Mouse (Mus musculus): Measurements from ENCODE around the gene Tagln2. TPM values are rescaled to one million over a fixed set of nuclear protein-coding genes. Genes with fewer than 3 reads are reported as not detected.

The Tagln2 gene
- polyA plus RNA-seq, 1 experiment from 2014 or later = 121 TPM

DNA sequence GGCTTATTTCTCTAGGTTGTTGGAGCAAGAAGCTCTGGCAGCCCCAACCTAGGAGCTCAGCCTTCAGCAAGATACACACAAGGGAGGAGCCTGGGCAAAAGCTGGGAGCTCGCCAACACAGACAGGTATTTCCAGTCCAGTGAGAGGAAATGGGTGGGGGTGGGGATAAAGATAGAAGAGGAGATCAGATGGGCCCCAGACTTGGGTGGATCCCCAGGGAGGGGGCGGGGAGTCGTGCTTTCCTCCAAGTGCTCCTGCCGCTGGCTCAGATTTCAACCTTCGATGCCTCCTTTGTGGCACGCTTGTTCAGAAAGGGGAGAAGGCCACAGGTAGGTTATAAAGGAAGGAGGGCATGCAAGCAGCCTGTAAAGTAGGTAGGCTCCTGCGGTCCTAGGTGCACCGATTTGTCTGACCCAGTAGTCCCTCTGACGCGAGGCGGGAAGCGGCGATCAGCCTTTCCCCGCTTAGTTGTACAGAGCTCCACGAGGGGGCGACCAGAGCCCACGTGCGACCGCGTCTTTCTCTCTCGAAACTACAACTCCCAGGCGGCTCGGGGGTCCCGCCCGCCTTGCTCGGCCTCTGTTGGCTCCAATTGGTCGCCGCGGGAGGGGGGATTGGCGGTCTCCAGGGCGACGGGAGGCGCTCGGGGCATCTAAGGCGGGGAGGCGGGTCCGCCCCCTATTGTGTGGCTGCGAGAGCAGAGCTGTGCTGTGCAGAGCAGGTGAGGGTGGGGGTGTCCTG, 18.1 kb upstream of the Tagln2 start, which contains the start of gene Igsf9:
TSS of gene Igsf9 (plus strand) at position 249 of the 741 bp plus-strand sequence.
- H3K4me2 ChIP-seq = peak within 1 kb of the TSS; percentile 62
- H3K4me3 ChIP-seq (replicated peaks) = peak within 1 kb of the TSS; percentile 44
- 1% methylated on average over 38 of the region's 38 CpGs for WGBS (ENCODE audit: insufficient replicate concordance)
- H3K27ac ChIP-seq (replicated peaks) = no peak within 1 kb of the TSS; the same call in 1 of the 2 replicates
- H3K9me3 ChIP-seq (replicated peaks) = no peaks in the 10 kb centered on the region
- H3K4me1 ChIP-seq (replicated peaks) = peaks cover 22% of the 10 kb centered on the region
- no peak within 1 kb of the TSS for H3K9ac ChIP-seq
- no peaks in the 10 kb centered on the region for H3K36me3 ChIP-seq (replicated peaks)
- peak; percentile 79 for ATAC-seq (ENCODE audit: insufficient read depth)
- H3K27me3 ChIP-seq = peaks cover 32% of the 10 kb centered on the region

GRCm38 (mm10) chr1:172482518-172483360, 17.1 kb upstream of the Tagln2 start:
- Histone ChIP-seq H3K9me3 (replicated peaks) (no peaks in the 10 kb centered on the region), H3K4me1 (replicated peaks) (peaks cover 22% of the 10 kb centered on the region), H3K27me3 (peaks cover 32% of the 10 kb centered on the region), H3K4me3 (replicated peaks) (peak overlapping the region; percentile 44), H3K9ac (no peak overlapping the region), H3K27ac (replicated peaks) (no peak overlapping the region), H3K36me3 (replicated peaks) (no peaks in the 10 kb centered on the region), H3K4me2 (peak overlapping the region; percentile 62)
- 20% methylated on average over 12 of the region's 12 CpGs for WGBS (ENCODE audit: insufficient replicate concordance)
- ATAC-seq (ENCODE audit: insufficient read depth) = no peak

GRCm38 (mm10) chr1:172483361-172483660, 16.5 kb upstream of the Tagln2 start:
- no peak overlapping the region for H3K4me2 ChIP-seq
- H3K4me1 ChIP-seq (replicated peaks) = peaks cover 22% of the 10 kb centered on the region
- H3K4me3 ChIP-seq (replicated peaks) = no peak overlapping the region
- H3K9me3 ChIP-seq (replicated peaks) = no peaks in the 10 kb centered on the region
- 40% methylated on average over 4 of the region's 4 CpGs for WGBS (ENCODE audit: insufficient replicate concordance)
- H3K36me3 ChIP-seq (replicated peaks) = no peaks in the 10 kb centered on the region
- no peak for ATAC-seq (ENCODE audit: insufficient read depth)
- H3K27me3 ChIP-seq = peaks cover 32% of the 10 kb centered on the region
- no peak overlapping the region for H3K9ac ChIP-seq
- no peak overlapping the region for H3K27ac ChIP-seq (replicated peaks)

DNA sequence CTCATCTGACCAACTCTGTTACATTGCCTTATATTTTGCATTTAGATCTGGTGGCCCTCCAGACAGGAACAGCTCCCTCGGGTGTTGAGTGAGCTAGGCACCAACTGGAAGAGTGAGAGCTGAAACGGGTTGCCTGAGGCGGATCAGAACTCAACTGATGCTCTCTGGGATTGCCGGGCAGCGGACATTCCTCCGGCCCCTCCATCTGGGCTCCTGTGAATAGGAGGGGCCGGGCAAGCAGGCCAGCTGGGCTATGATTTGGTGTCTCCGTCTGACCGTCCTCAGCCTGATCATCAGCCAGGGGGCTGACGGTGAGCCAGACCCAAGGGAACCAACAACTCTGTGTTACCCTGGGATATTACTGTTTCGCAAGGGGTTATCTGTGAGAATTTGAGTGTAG, 15.6 kb upstream of the Tagln2 start:
- no peak for ATAC-seq (ENCODE audit: insufficient read depth)
- H3K4me1 ChIP-seq (replicated peaks) = peaks cover 22% of the 10 kb centered on the region
- no peaks in the 10 kb centered on the region for H3K36me3 ChIP-seq (replicated peaks)
- 62% methylated on average over 11 of the region's 11 CpGs for WGBS (ENCODE audit: insufficient replicate concordance)
- H3K27me3 ChIP-seq = peaks cover 32% of the 10 kb centered on the region
- no peak overlapping the region for H3K4me3 ChIP-seq (replicated peaks)
- H3K4me2 ChIP-seq = no peak overlapping the region
- H3K9ac ChIP-seq = no peak overlapping the region
- H3K27ac ChIP-seq (replicated peaks) = no peak overlapping the region
- no peaks in the 10 kb centered on the region for H3K9me3 ChIP-seq (replicated peaks)

GRCm38 (mm10) chr1:172484671-172485070, 15.2 kb upstream of the Tagln2 start:
- no peak overlapping the region for H3K4me2 ChIP-seq

GRCm38 (mm10) chr1:172485821-172486220, 14.0 kb upstream of the Tagln2 start:
- H3K4me2 ChIP-seq = no peak overlapping the region
- H3K9me3 ChIP-seq (replicated peaks) = no peaks in the 10 kb centered on the region
- H3K36me3 ChIP-seq (replicated peaks) = no peaks in the 10 kb centered on the region
- WGBS (ENCODE audit: insufficient replicate concordance) = 56% methylated on average over 6 of the region's 6 CpGs
- no peak overlapping the region for H3K27ac ChIP-seq (replicated peaks)
- peaks cover 22% of the 10 kb centered on the region for H3K27me3 ChIP-seq
- no peak overlapping the region for H3K4me3 ChIP-seq (replicated peaks)
- ATAC-seq (ENCODE audit: insufficient read depth) = no peak
- H3K4me1 ChIP-seq (replicated peaks) = peaks cover 22% of the 10 kb centered on the region
- no peak overlapping the region for H3K9ac ChIP-seq

More at GRCm38 (mm10) chr1:172484671-172485070, 15.2 kb upstream of the Tagln2 start:
- Histone ChIP-seq H3K9ac (no peak overlapping the region), H3K27ac (replicated peaks) (no peak overlapping the region), H3K4me3 (replicated peaks) (no peak overlapping the region), H3K9me3 (replicated peaks) (no peaks in the 10 kb centered on the region), H3K4me1 (replicated peaks) (peaks cover 22% of the 10 kb centered on the region), H3K27me3 (peaks cover 32% of the 10 kb centered on the region), H3K36me3 (replicated peaks) (no peaks in the 10 kb centered on the region)
- 62% methylated on average over 13 of the region's 13 CpGs for WGBS (ENCODE audit: insufficient replicate concordance)
- ATAC-seq (ENCODE audit: insufficient read depth) = no peak

- no peaks in the 10 kb centered on the region for H3K36me3 ChIP-seq (replicated peaks)
- H3K9me3 ChIP-seq (replicated peaks) = no peaks in the 10 kb centered on the region
- H3K4me3 ChIP-seq (replicated peaks) = no peak overlapping the region
- no peak overlapping the region for H3K4me2 ChIP-seq
- peaks cover 20% of the 10 kb centered on the region for H3K4me1 ChIP-seq (replicated peaks)
- no peak for ATAC-seq (ENCODE audit: insufficient read depth)
- H3K27me3 ChIP-seq = peaks cover 18% of the 10 kb centered on the region
- no peak overlapping the region for H3K27ac ChIP-seq (replicated peaks)
- WGBS (ENCODE audit: insufficient replicate concordance) = 44% methylated on average over 4 of the region's 4 CpGs
- H3K9ac ChIP-seq = no peak overlapping the region
These were observed 13.6 kb upstream of the Tagln2 start for GRCm38 (mm10) chr1:172486236-172486635.

DNA sequence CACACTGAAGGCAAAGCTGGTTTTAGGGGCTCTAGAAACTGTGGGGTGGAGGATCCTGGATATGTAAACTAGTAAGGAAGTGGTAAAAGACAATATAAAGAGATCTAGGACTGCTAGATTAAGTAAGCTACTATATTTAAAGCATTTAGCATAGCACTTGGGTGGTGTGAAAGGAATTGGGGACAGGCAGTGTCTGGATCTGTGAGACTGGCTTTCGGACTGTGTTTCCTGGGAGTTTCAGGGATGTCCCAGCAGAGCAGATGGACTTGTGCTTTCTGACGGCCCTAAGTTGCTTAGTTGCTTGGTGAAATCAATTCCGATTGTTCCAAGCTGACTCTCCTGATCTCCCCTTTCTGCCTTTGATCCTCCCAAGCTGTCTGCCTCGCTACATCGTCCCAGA, 13.2 kb upstream of the Tagln2 start:
- H3K9ac ChIP-seq = no peak overlapping the region
- peaks cover 16% of the 10 kb centered on the region for H3K4me1 ChIP-seq (replicated peaks)
- H3K27me3 ChIP-seq = peaks cover 14% of the 10 kb centered on the region
- H3K36me3 ChIP-seq (replicated peaks) = no peaks in the 10 kb centered on the region
- no peak overlapping the region for H3K4me3 ChIP-seq (replicated peaks)
- WGBS (ENCODE audit: insufficient replicate concordance) = 63% methylated on average over 5 of the region's 5 CpGs
- no peak for ATAC-seq (ENCODE audit: insufficient read depth)
- H3K27ac ChIP-seq (replicated peaks) = no peak overlapping the region
- no peaks in the 10 kb centered on the region for H3K9me3 ChIP-seq (replicated peaks)
- H3K4me2 ChIP-seq = no peak overlapping the region

GRCm38 (mm10) chr1:172487859-172488258, 12.0 kb upstream of the Tagln2 start:
- H3K4me1 ChIP-seq (replicated peaks) = peaks cover 5% of the 10 kb centered on the region; the same call in 1 of the 2 replicates
- no peak for ATAC-seq (ENCODE audit: insufficient read depth)
- H3K36me3 ChIP-seq (replicated peaks) = no peaks in the 10 kb centered on the region
- peaks cover 2% of the 10 kb centered on the region for H3K27me3 ChIP-seq
- 47% methylated on average over 4 of the region's 4 CpGs for WGBS (ENCODE audit: insufficient replicate concordance)
- no peaks in the 10 kb centered on the region for H3K9me3 ChIP-seq (replicated peaks)
- no peak overlapping the region for H3K27ac ChIP-seq (replicated peaks)
- H3K4me2 ChIP-seq = no peak overlapping the region
- H3K4me3 ChIP-seq (replicated peaks) = no peak overlapping the region
- H3K9ac ChIP-seq = no peak overlapping the region

GRCm38 (mm10) chr1:172488831-172489230, 11.0 kb upstream of the Tagln2 start:
- Histone ChIP-seq H3K27me3 (no peaks in the 10 kb centered on the region; the same call in 1 of the 2 replicates), H3K4me2 (no peak overlapping the region), H3K9ac (no peak overlapping the region), H3K4me3 (replicated peaks) (no peak overlapping the region), H3K9me3 (replicated peaks) (no peaks in the 10 kb centered on the region), H3K4me1 (replicated peaks) (no peaks in the 10 kb centered on the region), H3K27ac (replicated peaks) (no peak overlapping the region), H3K36me3 (replicated peaks) (no peaks in the 10 kb centered on the region)
- no peak for ATAC-seq (ENCODE audit: insufficient read depth)
- WGBS (ENCODE audit: insufficient replicate concordance) = 54% methylated on average over 7 of the region's 7 CpGs

DNA sequence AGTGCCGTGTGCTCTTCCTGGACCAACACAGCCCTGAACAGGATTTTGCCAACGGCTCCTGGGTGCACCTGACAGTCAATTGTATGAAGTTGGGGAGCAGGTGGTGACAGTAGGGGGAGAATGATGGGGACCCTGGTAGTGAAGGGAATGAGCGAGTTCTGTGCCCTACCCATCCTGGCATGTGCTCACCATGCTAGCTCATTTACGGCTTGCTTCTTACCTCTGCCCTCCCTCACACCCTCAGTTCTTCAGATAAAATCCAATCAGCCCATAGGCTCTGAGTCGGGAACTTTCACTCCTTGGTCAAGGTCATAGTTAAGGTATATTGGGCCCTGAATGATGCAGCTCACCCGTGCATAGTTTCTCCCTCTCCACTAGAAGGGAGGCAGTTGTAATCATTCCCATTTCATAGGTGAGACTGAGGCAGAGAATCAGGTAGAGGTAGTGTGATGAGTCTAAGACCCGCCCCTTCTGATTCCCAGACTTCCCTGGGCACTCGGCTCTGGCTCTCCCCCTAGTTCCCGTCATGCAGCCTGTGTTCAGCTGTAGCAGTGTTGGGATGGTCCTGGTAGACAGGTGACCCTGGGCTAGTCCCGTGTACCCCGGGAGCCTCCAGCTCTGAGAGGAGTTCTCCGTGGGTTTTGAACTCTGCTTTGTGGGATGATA, 10.1 kb upstream of the Tagln2 start:
- Histone ChIP-seq H3K4me1 (replicated peaks) (no peaks in the 10 kb centered on the region), H3K4me2 (peak overlapping the region; percentile 45; the same call in 1 of the 2 replicates), H3K9me3 (replicated peaks) (no peaks in the 10 kb centered on the region), H3K27ac (replicated peaks) (no peak overlapping the region), H3K4me3 (replicated peaks) (no peak overlapping the region), H3K27me3 (no peaks in the 10 kb centered on the region; the same call in 1 of the 2 replicates), H3K9ac (no peak overlapping the region), H3K36me3 (replicated peaks) (no peaks in the 10 kb centered on the region)
- ATAC-seq (ENCODE audit: insufficient read depth) = no peak
- WGBS (ENCODE audit: insufficient replicate concordance) = 47% methylated on average over 12 of the region's 12 CpGs
